Mouse (Mus musculus): ENCODE results near the gene Kcnn4. TPM values are rescaled to one million over a fixed set of nuclear protein-coding genes. Genes with fewer than 3 reads are reported as not detected.
A peak's percentile ranks its signal among the peaks of the same experiment; 100 is the strongest.

Gene Kcnn4
- total RNA-seq, 2 experiments from 2014 or later: 0.19 to 0.45 TPM

DNA sequence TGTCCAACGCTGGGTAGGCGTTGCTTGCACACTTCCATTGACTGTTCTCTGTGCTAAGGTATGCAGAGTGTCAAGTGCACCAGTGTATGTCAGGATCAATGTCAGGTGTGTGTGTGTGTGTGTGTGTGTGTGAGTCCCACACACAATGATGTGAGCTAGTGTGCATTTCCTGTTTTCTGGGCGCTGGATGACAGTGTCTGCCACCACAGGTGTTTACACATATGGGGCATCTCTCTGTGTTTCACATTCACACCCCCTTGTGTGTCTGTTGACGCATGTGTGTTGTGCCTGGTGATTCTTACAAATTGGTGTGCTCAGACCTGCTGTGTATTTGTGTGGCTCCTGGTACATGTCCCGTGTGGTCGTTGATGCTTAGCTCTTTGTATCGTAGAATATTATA is 1.1 kb upstream of the Kcnn4 start:
- no peak for DNase-seq (ENCODE audit: extremely low spot score in 1 of 2, low spot score in 2 of 2)
- Histone ChIP-seq H3K27ac (no peak overlapping the region), H3K4me3 (no peak overlapping the region)
- intact Hi-C loops (cut with DNase I): no loop called here
- no peak for TF ChIP-seq CTCF (IDR thresholded peaks at IDR 0.05)

DNA sequence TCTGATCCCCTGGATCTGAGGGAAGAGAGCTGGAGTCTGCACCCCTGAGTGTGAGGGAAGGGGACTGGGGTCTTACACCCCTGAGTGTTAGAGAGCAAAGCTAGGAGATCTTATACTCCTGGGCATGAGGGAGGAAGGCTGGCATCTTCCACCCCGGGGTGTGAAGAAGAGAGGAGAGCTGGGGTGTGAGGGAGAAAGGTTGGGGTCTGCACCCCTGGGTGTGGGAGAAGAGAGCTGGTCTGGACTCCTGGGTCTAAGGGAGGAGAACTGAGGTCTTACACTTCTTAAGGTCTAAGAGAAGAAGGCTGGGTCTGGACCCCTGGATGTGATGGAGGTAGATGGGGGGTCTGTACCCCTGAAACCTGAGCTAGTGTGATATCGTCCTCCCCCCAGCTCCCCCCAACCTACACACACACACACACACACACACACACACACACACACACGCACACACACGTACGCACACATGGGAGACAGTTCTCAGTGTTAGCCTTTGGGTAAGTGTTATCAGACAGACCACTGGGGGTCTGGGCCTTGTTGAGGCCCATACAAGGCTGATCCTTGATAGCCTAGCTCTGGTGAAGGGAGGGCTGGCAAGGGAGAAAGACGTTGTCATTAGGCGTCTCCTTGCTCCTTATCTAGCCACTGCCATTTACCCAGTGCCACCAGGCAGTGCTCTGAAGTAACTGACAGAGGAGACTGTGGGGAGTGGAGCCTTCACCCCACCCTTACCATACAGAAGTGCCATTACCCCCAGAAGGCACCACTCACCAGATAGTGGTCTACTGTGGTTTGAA is 1.1 kb downstream of the Kcnn4 start:
- Histone ChIP-seq H3K27ac (no peak overlapping the region), H3K4me3 (no peak overlapping the region)
- no peak for TF ChIP-seq CTCF (IDR thresholded peaks at IDR 0.05)
- no peak for DNase-seq (ENCODE audit: extremely low spot score in 1 of 2, low spot score in 2 of 2)
- intact Hi-C loops (cut with DNase I): no loop called here

DNA sequence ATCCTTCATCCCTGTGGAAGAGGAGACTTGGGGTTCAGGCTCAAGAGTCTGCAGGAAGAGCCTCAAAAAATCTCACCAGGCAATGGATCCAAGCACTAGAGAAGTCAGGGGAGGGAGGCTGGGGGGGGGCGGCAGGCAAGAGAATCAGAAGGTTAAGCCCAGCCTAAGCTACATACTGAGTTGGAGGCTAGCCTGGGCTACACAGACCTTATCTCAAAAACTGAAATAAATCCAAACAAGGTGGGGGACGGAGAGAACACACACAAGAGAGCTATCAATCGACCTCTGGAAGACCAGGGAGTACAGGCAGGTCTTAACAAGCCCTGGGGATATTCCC is 1.7 kb downstream of the Kcnn4 start:
- Histone ChIP-seq H3K27ac (no peak overlapping the region), H3K4me3 (no peak overlapping the region)
- TF ChIP-seq CTCF (IDR thresholded peaks at IDR 0.05): no peak
- no peak for DNase-seq (ENCODE audit: extremely low spot score in 1 of 2, low spot score in 2 of 2)
- intact Hi-C loops (cut with DNase I): no loop called here

GRCm38 (mm10) chr7:24372300-24372699 is 2.2 kb downstream of the Kcnn4 start:
- intact Hi-C loops (cut with DNase I): no loop called here
- TF ChIP-seq CTCF (IDR thresholded peaks at IDR 0.05): no peak

DNA sequence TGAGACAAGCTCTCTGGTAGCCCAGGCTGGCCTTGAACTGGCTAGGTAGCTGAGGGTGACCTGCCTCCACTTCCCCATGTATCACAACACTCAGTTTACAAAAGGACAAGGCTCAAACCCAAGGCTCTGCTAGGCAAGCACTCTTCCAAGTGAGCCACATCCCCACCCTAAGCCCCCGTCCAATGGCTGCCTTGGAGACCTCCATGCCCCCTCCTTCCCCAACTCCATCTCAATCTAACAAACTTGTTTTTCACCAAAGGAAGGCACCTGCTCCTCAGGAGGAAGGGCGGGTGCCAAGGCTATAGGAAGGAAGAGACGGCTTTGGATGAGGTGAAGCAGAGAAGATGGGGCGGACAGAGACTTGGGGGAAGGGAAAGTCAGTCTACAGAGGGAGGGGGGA is 2.7 kb downstream of the Kcnn4 start:
- no peak for TF ChIP-seq CTCF (IDR thresholded peaks at IDR 0.05)
- Histone ChIP-seq H3K4me3 (no peak overlapping the region), H3K27ac (no peak overlapping the region)
- intact Hi-C loops (cut with DNase I): no loop called here
- DNase-seq (ENCODE audit: extremely low spot score in 1 of 2, low spot score in 2 of 2): no peak

More at GRCm38 (mm10) chr7:24372300-24372699, 2.2 kb downstream of the Kcnn4 start:
- DNase-seq (ENCODE audit: extremely low spot score in 1 of 2, low spot score in 2 of 2): no peak
- no peak overlapping the region for H3K4me3 ChIP-seq
- H3K27ac ChIP-seq: no peak overlapping the region

DNA sequence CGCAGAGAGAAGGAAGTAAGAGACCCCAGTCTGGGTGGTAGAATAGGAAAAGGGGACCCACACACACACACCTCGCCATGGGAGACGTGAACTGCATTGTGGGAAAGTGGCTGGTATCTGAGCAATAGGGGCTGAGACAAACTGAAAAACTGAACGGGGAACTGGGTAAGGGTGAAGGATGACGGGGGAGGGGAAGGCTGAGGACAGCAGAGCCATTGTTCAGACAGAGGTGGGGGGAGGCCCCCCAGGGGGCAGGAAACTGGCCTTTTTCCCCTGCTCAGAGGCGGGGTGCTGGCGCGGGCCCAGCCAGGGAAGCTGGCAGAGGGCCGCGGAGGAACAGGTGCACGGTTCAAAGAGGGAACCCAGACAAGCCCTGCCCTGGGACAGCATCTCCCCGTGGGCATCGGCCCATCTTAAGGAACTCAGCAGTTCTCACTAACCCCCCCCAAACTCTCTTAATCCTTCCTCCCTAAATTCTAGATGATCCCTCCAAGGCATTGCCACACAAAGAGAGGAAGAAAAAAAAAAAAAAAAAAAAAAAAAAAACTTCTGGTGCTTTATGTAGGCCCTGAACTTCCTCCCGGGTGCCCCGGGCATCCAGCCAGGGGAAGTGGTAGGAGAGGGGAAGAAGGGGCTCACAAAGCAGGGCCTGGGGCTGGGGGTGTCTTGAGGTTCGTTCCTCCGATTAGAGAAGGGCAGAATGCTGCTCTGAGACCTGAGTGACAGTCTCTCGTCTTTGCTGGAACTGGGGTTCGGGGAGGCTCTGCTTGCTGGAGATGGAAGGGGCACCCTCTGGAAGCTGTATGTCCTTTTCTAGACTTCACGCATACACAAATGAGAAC is 3.7 kb downstream of the Kcnn4 start:
- Histone ChIP-seq H3K4me3 (no peak overlapping the region), H3K27ac (no peak overlapping the region)
- DNase-seq (ENCODE audit: extremely low spot score in 1 of 2, low spot score in 2 of 2): peak in 1 of 2 experiments; percentile 42
- intact Hi-C loops (cut with DNase I): no loop called here
- TF ChIP-seq CTCF (IDR thresholded peaks at IDR 0.05): no peak

GRCm38 (mm10) chr7:24376456-24376855 is 6.4 kb downstream of the Kcnn4 start:
- DNase-seq (ENCODE audit: extremely low spot score in 1 of 2, low spot score in 2 of 2): no peak
- intact Hi-C loops (cut with DNase I): no loop called here
- Histone ChIP-seq H3K4me3 (no peak overlapping the region), H3K27ac (no peak overlapping the region)
- no peak for TF ChIP-seq CTCF (IDR thresholded peaks at IDR 0.05)

DNA sequence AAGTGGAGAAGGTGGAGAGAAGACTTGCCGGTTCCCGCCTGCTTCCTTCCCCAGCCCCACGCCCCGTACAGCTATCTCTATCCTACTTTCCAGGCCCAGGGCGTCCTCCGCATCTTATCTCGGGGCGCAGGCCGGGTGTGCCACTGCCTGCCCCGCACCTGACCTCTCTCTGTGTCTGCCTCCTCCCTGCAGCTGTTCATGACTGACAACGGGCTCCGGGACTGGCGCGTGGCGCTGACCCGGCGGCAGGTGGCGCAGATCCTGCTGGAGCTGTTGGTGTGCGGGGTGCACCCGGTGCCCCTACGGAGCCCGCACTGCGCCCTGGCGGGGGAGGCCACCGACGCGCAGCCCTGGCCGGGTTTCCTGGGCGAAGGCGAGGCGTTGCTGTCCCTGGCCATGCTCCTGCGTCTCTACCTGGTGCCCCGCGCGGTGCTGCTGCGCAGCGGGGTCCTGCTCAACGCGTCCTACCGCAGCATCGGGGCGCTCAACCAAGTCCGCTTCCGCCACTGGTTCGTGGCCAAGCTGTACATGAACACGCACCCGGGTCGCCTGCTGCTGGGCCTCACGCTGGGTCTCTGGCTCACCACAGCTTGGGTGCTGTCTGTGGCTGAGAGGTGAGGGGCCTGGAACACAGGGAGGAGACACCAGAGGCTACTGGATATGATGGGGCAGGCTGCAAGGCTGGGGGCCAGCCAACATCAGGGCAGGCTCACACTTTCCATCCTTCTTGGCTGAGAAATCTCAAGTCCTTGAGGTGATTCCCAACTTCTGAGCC is 7.2 kb downstream of the Kcnn4 start:
- peak; percentile 33 for TF ChIP-seq CTCF (IDR thresholded peaks at IDR 0.05)
- intact Hi-C loops (cut with DNase I): loop anchor here (1.0 kb wide), 1 partner anchor 12 kb away; no protein-coding TSS in a partner anchor
- Histone ChIP-seq H3K27ac (no peak overlapping the region), H3K4me3 (0 out of 2 replicates have a peak overlapping the region, but pooled peaks have one; percentile 7)
- peak; percentile 33 to 41 for DNase-seq (ENCODE audit: extremely low spot score in 1 of 2, low spot score in 2 of 2)

DNA sequence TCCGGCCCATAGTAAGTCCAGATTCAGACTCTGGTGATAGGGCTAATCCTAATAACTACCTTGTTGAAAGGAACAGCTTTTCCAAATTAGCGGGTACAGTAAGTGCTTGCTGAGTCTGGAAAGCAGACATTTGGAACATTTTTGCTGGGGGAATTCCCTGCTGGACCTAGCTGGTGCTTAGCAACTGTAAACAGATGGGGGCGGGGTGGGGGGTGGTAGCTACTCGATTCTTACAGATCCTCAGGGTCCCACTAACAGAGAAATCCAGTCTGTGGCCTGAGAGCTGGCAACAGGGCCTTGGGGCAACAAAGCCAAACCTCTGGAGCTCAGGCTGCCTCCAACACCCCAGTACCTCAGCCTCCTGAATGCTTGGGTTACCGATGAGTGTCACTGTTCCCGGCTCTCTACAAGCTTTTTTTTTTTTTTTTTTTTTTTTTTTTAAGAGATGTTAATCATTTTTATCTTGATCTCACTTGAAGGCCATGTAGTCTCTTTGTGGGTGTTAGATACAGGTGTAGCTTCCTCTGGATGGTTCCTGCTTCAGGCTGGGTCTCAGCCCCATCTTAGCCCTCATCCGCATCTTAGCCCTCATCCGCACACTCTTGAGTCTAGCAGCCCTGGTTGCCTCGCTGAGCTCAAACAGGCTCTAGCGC is 8.1 kb downstream of the Kcnn4 start:
- H3K4me3 ChIP-seq: no peak overlapping the region
- H3K27ac ChIP-seq: no peak overlapping the region
- no peak for DNase-seq (ENCODE audit: extremely low spot score in 1 of 2, low spot score in 2 of 2)
- TF ChIP-seq CTCF (IDR thresholded peaks at IDR 0.05): no peak
- intact Hi-C loops (cut with DNase I): no loop called here

GRCm38 (mm10) chr7:24379934-24380333 is 9.9 kb downstream of the Kcnn4 start:
- intact Hi-C loops (cut with DNase I): no loop called here
- Histone ChIP-seq H3K27ac (no peak overlapping the region), H3K4me3 (no peak overlapping the region)
- DNase-seq (ENCODE audit: extremely low spot score in 1 of 2, low spot score in 2 of 2): no peak
- no peak for TF ChIP-seq CTCF (IDR thresholded peaks at IDR 0.05)

- Histone ChIP-seq H3K27ac (no peak overlapping the region), H3K4me3 (no peak overlapping the region)
- no peak for DNase-seq (ENCODE audit: extremely low spot score in 1 of 2, low spot score in 2 of 2)
- intact Hi-C loops (cut with DNase I): no loop called here
- TF ChIP-seq CTCF (IDR thresholded peaks at IDR 0.05): no peak
These were observed 10.3 kb downstream of the Kcnn4 start for GRCm38 (mm10) chr7:24380370-24380769.

Data from left cerebral cortex, adult 2 months (tissue).